Mouse (Mus musculus): ENCODE results near the gene Pdcd1. TPM values are rescaled to one million over a fixed set of nuclear protein-coding genes. Genes with fewer than 3 reads are reported as not detected.
"Not testable (repeated sequence)": the region's sequence is repeated elsewhere in the genome, so short reads cannot be mapped to it uniquely, and the experiment has no call there.

The Pdcd1 gene
- polyA plus RNA-seq, 1 experiment from 2014 or later: not detected

DNA sequence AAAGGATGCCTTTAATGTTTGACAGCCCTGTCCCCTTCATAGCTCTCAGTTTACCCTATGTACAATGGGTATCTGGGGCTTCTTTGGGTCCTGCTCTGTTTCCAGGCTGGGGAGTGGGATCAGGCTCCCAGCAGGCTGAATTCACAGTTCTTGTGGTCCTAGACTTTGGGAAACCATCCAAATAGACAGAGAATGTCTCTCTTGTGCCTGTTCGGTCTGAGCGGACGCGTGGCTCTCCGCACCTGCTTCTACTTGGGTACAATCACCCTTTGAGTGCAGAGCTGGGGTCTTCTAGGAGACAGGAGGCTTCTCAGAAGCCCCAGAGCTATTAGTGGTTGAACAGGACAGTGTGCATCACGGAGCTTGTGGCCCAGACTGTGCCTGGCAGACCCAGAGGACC is 32.2 kb downstream of the Pdcd1 start, which contains the start of gene Neu4:
Gene Neu4 (plus strand): TSS at position 301 of the 400 bp plus-strand sequence.
- no peaks in the 10 kb centered on the region for H3K36me3 ChIP-seq
- 85% methylated on average over 6 of the region's 6 CpGs for WGBS
- no peak for ATAC-seq (replicated peaks)
- no peak within 1 kb of the TSS for H3K4me3 ChIP-seq
- H3K9me3 ChIP-seq: no peaks in the 10 kb centered on the region
- no peak within 1 kb of the TSS for H3K27ac ChIP-seq (replicated peaks)
- H3K9ac ChIP-seq (replicated peaks): no peak within 1 kb of the TSS
- no peaks in the 10 kb centered on the region for H3K4me1 ChIP-seq
- no peaks in the 10 kb centered on the region for H3K27me3 ChIP-seq
- no peak within 1 kb of the TSS for H3K4me2 ChIP-seq (replicated peaks)

DNA sequence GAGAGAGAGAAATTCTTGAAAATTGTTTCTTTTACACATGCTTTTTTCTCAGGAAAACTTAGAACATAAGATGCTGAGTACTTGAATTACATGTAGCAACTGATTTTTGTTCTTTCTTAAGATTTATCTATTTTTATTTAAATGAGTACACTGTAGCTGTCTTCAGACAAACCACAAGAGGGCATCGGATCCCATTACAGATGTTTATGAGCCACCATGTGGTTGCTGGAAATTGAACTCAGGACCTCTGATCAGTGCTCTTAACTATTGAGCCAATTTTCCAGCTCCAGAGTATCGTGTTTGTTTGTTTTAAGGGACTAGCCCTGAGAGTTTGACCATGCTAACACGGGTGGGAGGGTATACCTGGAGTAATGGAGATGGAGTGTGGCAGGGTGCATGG is 40.7 kb downstream of the Pdcd1 start:
- no peaks in the 10 kb centered on the region for H3K27me3 ChIP-seq
- H3K9ac ChIP-seq (replicated peaks): no peak overlapping the region
- H3K4me3 ChIP-seq: no peak overlapping the region
- H3K9me3 ChIP-seq: no peaks in the 10 kb centered on the region
- H3K36me3 ChIP-seq: no peaks in the 10 kb centered on the region
- H3K4me2 ChIP-seq (replicated peaks): no peak overlapping the region
- no peaks in the 10 kb centered on the region for H3K4me1 ChIP-seq
- 79% methylated on average over 3 of the region's 3 CpGs for WGBS
- ATAC-seq (replicated peaks): no peak
- H3K27ac ChIP-seq (replicated peaks): no peak overlapping the region

DNA sequence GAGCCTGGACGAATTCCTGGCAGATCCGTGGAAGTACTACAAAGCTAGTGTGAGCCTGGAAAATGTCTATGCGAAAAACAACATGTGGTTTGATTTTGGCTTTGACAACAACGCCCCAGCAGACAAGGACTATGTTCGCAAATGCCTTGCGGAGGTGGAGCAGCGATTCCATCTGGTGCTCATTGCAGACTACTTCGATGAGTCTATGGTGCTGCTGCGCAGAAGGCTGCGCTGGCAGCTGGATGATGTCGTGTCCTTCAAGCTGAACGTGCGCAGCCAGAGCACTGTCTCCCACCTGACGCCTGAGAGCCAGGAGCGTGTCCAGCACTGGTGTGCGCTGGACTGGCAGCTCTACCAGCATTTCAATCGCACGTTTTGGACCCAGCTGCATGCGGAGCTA is 43.5 kb downstream of the Pdcd1 start:
- H3K36me3 ChIP-seq; H3K27me3 ChIP-seq; ATAC-seq (replicated peaks); H3K4me2 ChIP-seq (replicated peaks); H3K27ac ChIP-seq (replicated peaks); H3K4me3 ChIP-seq; H3K4me1 ChIP-seq; H3K9ac ChIP-seq (replicated peaks); H3K9me3 ChIP-seq: not testable (repeated sequence)
- 92% methylated on average over 16 of the region's 19 CpGs for WGBS

- not testable (repeated sequence) for H3K36me3 ChIP-seq; H3K27me3 ChIP-seq; ATAC-seq (replicated peaks); H3K27ac ChIP-seq (replicated peaks); H3K9ac ChIP-seq (replicated peaks); H3K4me1 ChIP-seq; H3K9me3 ChIP-seq; H3K4me3 ChIP-seq; H3K4me2 ChIP-seq (replicated peaks)
- 68% methylated on average over 2 of the region's 2 CpGs for WGBS
These were observed 46.3 kb downstream of the Pdcd1 start for GRCm38 (mm10) chr1:94005954-94006506.

DNA sequence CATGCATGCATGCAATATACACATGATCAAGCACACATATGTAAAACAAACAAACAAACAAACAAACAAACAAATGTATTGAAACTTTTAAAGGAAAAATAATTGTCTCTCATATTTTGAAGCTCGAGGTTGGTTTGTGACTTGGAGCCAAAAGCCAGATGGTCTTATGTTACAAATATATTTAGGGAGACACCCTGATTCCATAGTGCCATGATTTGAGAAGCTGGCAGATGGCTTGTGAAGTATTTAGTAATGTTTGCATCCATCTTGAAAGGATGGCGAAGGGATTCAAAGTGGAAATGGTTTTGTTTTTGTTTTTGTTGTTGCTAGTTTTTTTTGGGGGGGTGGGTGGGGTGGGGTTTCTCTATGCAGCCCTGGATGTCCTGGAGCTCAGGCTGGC is 51.3 kb downstream of the Pdcd1 start:
- Histone ChIP-seq H3K9ac (replicated peaks) (no peak overlapping the region), H3K4me1 (no peaks in the 10 kb centered on the region), H3K27ac (replicated peaks) (no peak overlapping the region), H3K36me3 (no peaks in the 10 kb centered on the region), H3K4me3 (no peak overlapping the region), H3K4me2 (replicated peaks) (no peak overlapping the region), H3K27me3 (no peaks in the 10 kb centered on the region), H3K9me3 (no peaks in the 10 kb centered on the region)
- ATAC-seq (replicated peaks): no peak
- WGBS: 62% methylated on average over 2 of the region's 2 CpGs

GRCm38 (mm10) chr1:93991491-93991890 is 60.9 kb downstream of the Pdcd1 start:
- ATAC-seq (replicated peaks); H3K4me2 ChIP-seq (replicated peaks); H3K9ac ChIP-seq (replicated peaks); H3K27ac ChIP-seq (replicated peaks); H3K4me1 ChIP-seq; H3K36me3 ChIP-seq; H3K4me3 ChIP-seq; H3K9me3 ChIP-seq; H3K27me3 ChIP-seq: not testable (repeated sequence)
- 95% methylated on average over 3 of the region's 3 CpGs for WGBS

- ATAC-seq (replicated peaks); H3K27ac ChIP-seq (replicated peaks); H3K4me2 ChIP-seq (replicated peaks); H3K27me3 ChIP-seq; H3K9ac ChIP-seq (replicated peaks); H3K9me3 ChIP-seq; H3K4me3 ChIP-seq; H3K36me3 ChIP-seq; H3K4me1 ChIP-seq: not testable (repeated sequence)
- WGBS: 91% methylated on average over 2 of the region's 2 CpGs
These were observed 61.3 kb downstream of the Pdcd1 start for GRCm38 (mm10) chr1:93991068-93991467.

DNA sequence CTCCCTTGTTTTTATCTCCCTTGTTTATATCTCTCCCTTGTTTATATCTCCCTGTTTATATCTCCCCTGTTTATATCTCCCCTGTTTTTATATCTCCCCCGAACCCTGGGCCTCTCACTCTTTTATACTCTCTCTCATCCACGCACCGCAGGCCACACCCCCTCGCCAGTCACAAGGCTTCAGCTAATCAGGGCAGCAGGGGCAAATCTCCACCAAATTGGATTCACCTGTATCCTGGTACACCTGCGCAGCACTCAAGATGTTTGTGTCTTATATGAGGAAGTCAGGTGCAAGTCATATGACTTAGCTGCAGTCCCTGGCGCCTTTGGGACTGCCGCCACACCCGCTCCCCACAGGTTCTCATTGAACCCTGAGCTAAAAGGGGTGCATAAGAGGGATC is 62.1 kb downstream of the Pdcd1 start, which contains the start of gene Gal3st2c:
Gene Gal3st2c (plus strand): TSS at position 301 of the 400 bp plus-strand sequence.
- ATAC-seq (replicated peaks); H3K4me3 ChIP-seq; H3K27me3 ChIP-seq; H3K27ac ChIP-seq (replicated peaks); H3K4me2 ChIP-seq (replicated peaks); H3K36me3 ChIP-seq; H3K9me3 ChIP-seq; H3K9ac ChIP-seq (replicated peaks); H3K4me1 ChIP-seq: not testable (repeated sequence)
- WGBS: 91% methylated on average over 8 of the region's 8 CpGs

DNA sequence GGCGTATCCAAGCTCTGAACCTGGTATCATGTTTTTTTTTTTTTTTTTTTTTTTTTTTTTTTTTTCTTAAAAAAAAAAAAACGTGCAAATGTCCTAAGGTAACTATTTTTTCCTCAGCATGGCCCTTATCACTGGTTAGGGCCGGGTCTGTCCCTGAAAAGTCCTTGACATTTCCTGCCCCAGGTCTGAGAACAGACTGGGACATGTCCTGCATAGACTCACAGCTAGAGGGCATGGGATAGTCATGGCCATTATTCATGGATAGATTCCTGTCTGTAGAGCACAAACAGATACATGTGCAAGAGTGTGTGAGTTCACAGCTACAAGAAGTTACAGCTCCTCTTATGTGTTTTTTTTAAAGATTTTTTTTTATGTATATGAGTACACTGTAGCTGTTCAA is 63.6 kb downstream of the Pdcd1 start:
- no peak for ATAC-seq (replicated peaks)
- H3K9ac ChIP-seq (replicated peaks): no peak overlapping the region
- WGBS: 75% methylated on average over 3 of the region's 3 CpGs
- H3K4me3 ChIP-seq: no peak overlapping the region
- no peaks in the 10 kb centered on the region for H3K36me3 ChIP-seq
- H3K4me1 ChIP-seq: no peaks in the 10 kb centered on the region
- H3K9me3 ChIP-seq: no peaks in the 10 kb centered on the region
- H3K27me3 ChIP-seq: no peaks in the 10 kb centered on the region
- H3K27ac ChIP-seq (replicated peaks): no peak overlapping the region
- H3K4me2 ChIP-seq (replicated peaks): no peak overlapping the region

Other genes starting within 250 kb of the Pdcd1 start
- 10.7 and 11.4 TPM in 2 replicates for gene Ing5, start 248.6 kb downstream of the Pdcd1 start, polyA plus RNA-seq (2015; fragmentation: Nextera tagmentation; extraction: Ambion mirVana)
- 15.5 and 16.1 TPM in 2 replicates for gene D2hgdh, start 227.6 kb downstream of the Pdcd1 start, polyA plus RNA-seq (2015; fragmentation: Nextera tagmentation; extraction: Ambion mirVana)
- not detected in 2 replicates for gene Gal3st2, start 191.2 kb downstream of the Pdcd1 start, polyA plus RNA-seq (2015; fragmentation: Nextera tagmentation; extraction: Ambion mirVana)
- gene Gal3st2b, start 134.2 kb downstream of the Pdcd1 start, polyA plus RNA-seq (2015; fragmentation: Nextera tagmentation; extraction: Ambion mirVana): not detected in 2 replicates
- not detected in 2 replicates for gene Gal3st2c, start 62.0 kb downstream of the Pdcd1 start, polyA plus RNA-seq (2015; fragmentation: Nextera tagmentation; extraction: Ambion mirVana)
- not detected in 2 replicates for gene Neu4, start 32.1 kb downstream of the Pdcd1 start, polyA plus RNA-seq (2015; fragmentation: Nextera tagmentation; extraction: Ambion mirVana)

Data from forebrain, embryonic 15.5 days (tissue).